Mouse (Mus musculus) liver, adult 2 months (tissue): Measurements from ENCODE around the gene Nrcam. TPM values are rescaled to one million over a fixed set of nuclear protein-coding genes. Genes with fewer than 3 reads are reported as not detected.

Source experiments
- DNase-seq: peaks from one replicate; pipeline ENCODE4 v3.0.0-alpha.2; 2011; ENCODE audit warnings: low read depth, low spot score; ENCODE audit errors: extremely low read depth
- H3K27ac ChIP-seq: fragments of 200-500 bp; replicated peaks from 2 replicates; pipeline ENCODE4 v1.5.1; 2012; ENCODE audit warnings: low read depth, mild to moderate bottlenecking, control low read depth, inconsistent platforms, low read length; ENCODE audit not compliant: insufficient read depth
- H3K27me3 ChIP-seq: fragments of 200-500 bp; 2 replicates; pipeline ENCODE4 v1.6.1; 2012; ENCODE audit warnings: mild to moderate bottlenecking, moderate library complexity, low read length, inconsistent platforms; ENCODE audit not compliant: control insufficient read depth, insufficient read depth
- H3K36me3 ChIP-seq: fragments of 200-500 bp; 2 replicates; pipeline ENCODE4 v1.6.1; 2012; ENCODE audit warnings: low read length, inconsistent platforms; ENCODE audit not compliant: control insufficient read depth, insufficient read depth
- H3K4me1 ChIP-seq: fragments of 200-500 bp; 2 replicates; pipeline ENCODE4 v1.6.1; 2011; ENCODE audit warnings: low read length; ENCODE audit not compliant: control insufficient read depth, insufficient read depth
- H3K4me3 ChIP-seq: fragments of 200-500 bp; 2 replicates; pipeline ENCODE4 v1.5.1; 2011; ENCODE audit warnings: low read depth, mild to moderate bottlenecking, control low read depth, low read length, moderate library complexity; ENCODE audit not compliant: insufficient read depth
- H3K79me2 ChIP-seq: fragments of 200-500 bp; 2 replicates; pipeline ENCODE4 v1.6.1; 2012; ENCODE audit warnings: inconsistent platforms, mild to moderate bottlenecking, low read length, moderate library complexity; ENCODE audit not compliant: control insufficient read depth, insufficient read depth
- H3K9ac ChIP-seq: fragments of 200-500 bp; 2 replicates; pipeline ENCODE4 v1.6.1; 2012; ENCODE audit warnings: low read depth, mild to moderate bottlenecking, control low read depth, inconsistent platforms, low read length
- CTCF ChIP-seq: fragments of 200-500 bp; IDR thresholded peaks from 2 replicates; pipeline ENCODE4 v1.5.1; 2011; ENCODE audit warnings: low read depth, low read length, control low read depth
- POLR2A ChIP-seq: fragments of 200-500 bp; IDR thresholded peaks from 2 replicates; pipeline ENCODE4 v1.6.1; 2011; ENCODE audit warnings: low read length, control low read depth; ENCODE audit not compliant: insufficient read depth; ENCODE audit errors: extremely low read depth
- WGBS: fragments of 180-500 bp; shearing (Covaris S2); methylation state at CpG from one replicate; pipeline ENCODE4 v1.1.7; 2018; 5-methylcytosine and 5-hydroxymethylcytosine counted together
- polyA plus RNA-seq: library from polyadenylated mRNA; depleted of rRNA; stranded (reverse); fragments of >200 nt; gene quantifications from 2 replicates; pipeline ENCODE4 v1.2.3, GENCODE M21; 2012
- total RNA-seq: library from RNA; depleted of rRNA; stranded (reverse); fragments of >200 nt; gene quantifications from 2 replicates; pipeline ENCODE4 v1.2.3, GENCODE M21; 2014

Gene Nrcam
- total and polyA plus RNA-seq, 2 experiments, result not detected

- Histone ChIP-seq H3K79me2 (no peaks in the 10 kb centered on the region), H3K27ac (no peak overlapping the region), H3K4me3 (no peak overlapping the region), H3K36me3 (no peaks in the 10 kb centered on the region), H3K27me3 (no peaks in the 10 kb centered on the region), H3K9ac (no peak overlapping the region), H3K4me1 (no peaks in the 10 kb centered on the region)
- TF ChIP-seq CTCF (no peak), POLR2A (no peak)
- 78% methylated on average over 7 of the region's 7 CpGs for WGBS
- no peak for DNase-seq
Measured at GRCm38 (mm10) chr12:44430996-44431395, 102.3 kb downstream of the Nrcam start.

GRCm38 (mm10) chr12:44432727-44433126 lies 104.0 kb downstream of the Nrcam start:
- no peaks in the 10 kb centered on the region for H3K27me3 ChIP-seq
- no peaks in the 10 kb centered on the region for H3K36me3 ChIP-seq
- no peaks in the 10 kb centered on the region for H3K79me2 ChIP-seq
- no peak for DNase-seq
- H3K4me1 ChIP-seq, result no peaks in the 10 kb centered on the region
- whole genome bisulfite sequencing, result 80% methylated on average over 3 of the region's 3 CpGs
- H3K27ac ChIP-seq, result no peak overlapping the region
- TF ChIP-seq POLR2A (no peak), CTCF (no peak)
- no peak overlapping the region for H3K9ac ChIP-seq
- no peak overlapping the region for H3K4me3 ChIP-seq

GRCm38 (mm10) chr12:44437046-44437827 lies 108.6 kb downstream of the Nrcam start:
- no peak for TF ChIP-seq POLR2A
- TF ChIP-seq CTCF, result no peak
- no peak overlapping the region for H3K9ac ChIP-seq
- H3K27ac ChIP-seq, result no peak overlapping the region
- no peaks in the 10 kb centered on the region for H3K4me1 ChIP-seq
- H3K36me3 ChIP-seq, result no peaks in the 10 kb centered on the region
- H3K4me3 ChIP-seq, result no peak overlapping the region
- no peaks in the 10 kb centered on the region for H3K79me2 ChIP-seq
- 84% methylated on average over 13 of the region's 13 CpGs for WGBS
- DNase-seq, result no peak
- H3K27me3 ChIP-seq, result no peaks in the 10 kb centered on the region

GRCm38 (mm10) chr12:44438884-44439283 lies 110.2 kb downstream of the Nrcam start:
- WGBS, result 10% methylated on average over 8 of the region's 8 CpGs
- no peak overlapping the region for H3K4me3 ChIP-seq
- no peaks in the 10 kb centered on the region for H3K79me2 ChIP-seq
- no peaks in the 10 kb centered on the region for H3K36me3 ChIP-seq
- H3K4me1 ChIP-seq, result no peaks in the 10 kb centered on the region
- no peaks in the 10 kb centered on the region for H3K27me3 ChIP-seq
- no peak for DNase-seq
- TF ChIP-seq CTCF, result no peak
- no peak for TF ChIP-seq POLR2A
- no peak overlapping the region for H3K9ac ChIP-seq
- H3K27ac ChIP-seq, result no peak overlapping the region

- H3K4me3 ChIP-seq, result no peak overlapping the region
- no peak for TF ChIP-seq CTCF
- TF ChIP-seq POLR2A, result no peak
- no peaks in the 10 kb centered on the region for H3K36me3 ChIP-seq
- no peak for DNase-seq
- no peak overlapping the region for H3K27ac ChIP-seq
- H3K27me3 ChIP-seq, result no peaks in the 10 kb centered on the region
- no peaks in the 10 kb centered on the region for H3K79me2 ChIP-seq
- no peak overlapping the region for H3K9ac ChIP-seq
- 44% methylated on average over 4 of the region's 4 CpGs for WGBS
- H3K4me1 ChIP-seq, result no peaks in the 10 kb centered on the region
Measured at GRCm38 (mm10) chr12:44440230-44440629, 111.5 kb downstream of the Nrcam start.

GRCm38 (mm10) chr12:44450930-44451329 lies 122.2 kb downstream of the Nrcam start:
- Histone ChIP-seq H3K4me1 (no peaks in the 10 kb centered on the region), H3K4me3 (no peak overlapping the region), H3K27me3 (no peaks in the 10 kb centered on the region), H3K79me2 (no peaks in the 10 kb centered on the region), H3K27ac (no peak overlapping the region), H3K9ac (no peak overlapping the region), H3K36me3 (no peaks in the 10 kb centered on the region)
- TF ChIP-seq POLR2A (no peak), CTCF (no peak)
- DNase-seq, result no peak
- WGBS, result 63% methylated on average over 6 of the region's 6 CpGs
